Mouse (Mus musculus): Measurements from ENCODE around the gene Krt75.

Krt75 gene

DNA sequence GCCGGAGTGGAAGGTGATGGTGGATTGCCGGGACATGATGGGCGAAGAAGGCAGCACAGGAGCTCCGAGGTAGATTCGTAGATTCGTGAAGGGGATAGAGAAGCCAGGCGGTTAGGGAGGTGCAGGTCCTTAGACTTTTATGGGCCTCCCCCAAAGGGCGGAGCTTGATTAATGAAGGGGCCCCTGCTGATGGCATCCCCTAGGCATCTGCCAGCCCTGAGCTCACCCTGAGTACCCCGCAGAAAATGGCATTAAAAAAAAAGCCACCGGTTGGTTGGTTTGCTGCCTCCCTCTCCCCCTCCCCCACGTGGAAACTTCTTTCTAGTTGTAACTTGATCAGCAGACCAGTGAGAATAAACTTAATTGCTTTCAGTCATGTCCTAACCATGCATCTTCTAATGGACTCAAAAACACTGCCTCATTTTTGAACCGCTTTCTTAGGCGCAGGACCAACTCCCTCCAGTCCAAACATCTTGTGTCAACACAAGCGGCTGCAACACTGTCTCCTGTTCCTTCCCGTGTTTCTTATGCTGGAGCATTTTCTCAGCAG, at the start of gene Krt75:
Krt75 (minus strand) TSS at position 109 of the 550 bp plus-strand sequence.
- DNase-seq (ENCODE audit: low spot score in 2 of 2) = no peak

DNA sequence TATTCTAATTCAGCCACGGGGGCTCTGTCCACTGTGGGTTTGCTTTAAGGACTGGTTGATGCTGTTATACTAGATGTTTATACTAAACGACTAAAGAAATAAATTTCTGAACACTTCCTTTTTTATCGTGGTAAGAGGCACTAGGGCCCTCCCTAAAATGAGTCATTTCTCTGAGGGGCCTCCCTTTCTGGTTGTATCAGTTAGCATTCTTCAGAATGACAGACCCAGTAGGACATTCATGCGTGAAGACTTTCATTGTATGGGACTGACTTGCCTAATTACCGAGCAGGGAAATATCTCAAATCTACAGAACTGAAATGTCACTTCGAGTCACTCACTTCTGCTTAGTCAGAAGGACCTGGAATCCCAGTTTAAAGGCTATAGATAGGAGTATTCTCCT, 25.4 kb upstream of the Krt75 start:
- DNase-seq (ENCODE audit: low spot score in 2 of 2) = no peak

DNA sequence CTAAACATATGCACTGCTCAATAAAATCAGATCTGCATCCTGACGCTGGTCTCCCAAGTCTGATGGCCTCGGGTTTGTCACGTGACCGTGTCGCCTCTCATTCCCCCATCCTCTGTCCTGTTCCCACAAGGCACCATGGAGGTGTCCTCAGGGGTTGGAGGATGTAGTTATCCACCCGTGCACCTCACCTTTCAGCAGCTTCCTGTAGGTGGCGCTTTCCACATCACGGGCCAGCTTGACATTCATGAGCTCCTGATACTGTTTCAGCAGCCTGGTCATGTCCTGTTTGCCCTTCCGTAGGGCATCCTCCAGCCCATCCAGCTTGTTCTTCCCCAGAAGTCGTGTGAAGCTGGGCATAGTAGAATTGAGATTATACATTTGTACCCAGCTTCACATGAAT, 14.5 kb upstream of the Krt75 start:
- no peak for DNase-seq (ENCODE audit: low spot score in 2 of 2)

DNA sequence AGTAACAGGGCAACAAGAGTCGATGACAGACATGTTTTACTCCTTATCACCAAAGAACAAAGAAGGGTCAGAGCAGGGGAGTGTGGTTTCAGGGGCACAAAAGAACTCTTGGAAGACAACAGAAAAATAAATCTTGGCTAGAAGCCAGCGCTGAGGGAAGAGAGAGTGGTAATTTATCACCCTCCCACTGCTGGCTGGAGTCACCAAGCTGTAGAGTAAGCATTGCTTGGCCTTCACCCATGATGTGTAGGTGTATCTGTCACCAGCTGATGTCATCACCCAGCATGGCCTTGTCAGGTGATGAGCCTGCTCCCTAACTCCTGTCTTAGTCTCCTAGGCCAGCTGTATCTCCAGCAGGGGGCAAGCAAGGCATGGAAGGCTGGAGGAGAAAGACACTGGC, 10.8 kb upstream of the Krt75 start:
- DNase-seq (ENCODE audit: low spot score in 2 of 2) = no peak

DNA sequence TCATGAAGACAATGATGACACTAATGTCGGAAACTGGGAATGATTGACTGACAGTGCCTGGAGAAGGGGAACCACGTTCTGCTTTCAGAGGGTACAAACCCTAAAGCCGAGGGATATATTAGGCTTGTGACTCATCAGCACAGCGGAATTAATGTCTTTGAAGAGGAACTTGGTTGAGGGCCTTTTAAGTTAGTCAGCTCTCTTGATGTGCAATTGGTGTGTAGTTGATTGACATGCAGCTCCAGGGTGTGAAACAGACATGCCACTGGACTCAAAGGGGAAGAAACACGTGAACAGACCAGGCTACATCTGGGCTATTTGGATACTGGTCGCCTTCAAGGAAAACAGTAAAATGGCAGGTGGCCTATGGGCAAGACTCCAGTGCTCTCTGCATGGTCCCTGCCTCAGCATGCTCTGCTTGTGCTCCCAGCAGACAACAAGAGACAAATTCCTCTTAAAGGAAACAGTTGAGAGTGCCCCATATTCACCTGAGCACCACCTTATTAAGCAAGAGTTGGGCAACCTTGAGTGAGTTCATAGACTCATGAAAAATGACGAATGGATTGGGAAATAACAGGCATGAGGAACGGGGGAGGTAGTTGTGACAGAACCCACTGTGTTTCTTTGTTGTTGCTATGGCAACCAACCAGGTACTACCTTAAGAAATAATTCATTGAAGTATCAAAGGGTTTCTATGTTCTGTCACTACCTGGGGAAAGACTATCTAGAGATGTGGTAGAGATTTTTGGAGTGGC, 9.7 kb upstream of the Krt75 start:
- DNase-seq (ENCODE audit: low spot score in 2 of 2) = no peak

DNA sequence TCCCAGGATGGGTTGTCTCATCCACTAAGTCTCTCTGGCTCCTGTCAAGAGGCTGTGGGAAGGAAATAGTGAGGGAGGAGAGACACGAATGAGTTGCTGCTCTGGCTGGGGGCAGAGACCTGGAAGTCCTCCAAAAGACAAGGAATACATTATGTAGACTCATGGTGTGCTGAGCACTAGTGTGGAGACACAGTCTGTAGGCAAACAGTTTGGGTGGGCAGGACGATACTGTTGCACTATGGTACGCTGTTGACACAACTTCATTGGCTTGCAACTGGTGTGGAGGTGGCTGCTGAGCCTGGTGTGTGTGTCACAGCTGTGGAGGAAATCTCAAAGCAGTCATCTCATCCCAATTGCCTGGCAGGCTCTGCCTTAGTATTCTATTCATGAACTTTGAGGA, 8.0 kb upstream of the Krt75 start:
- peak in 1 of 2 experiments; percentile 17 for DNase-seq (ENCODE audit: low spot score in 2 of 2)

DNA sequence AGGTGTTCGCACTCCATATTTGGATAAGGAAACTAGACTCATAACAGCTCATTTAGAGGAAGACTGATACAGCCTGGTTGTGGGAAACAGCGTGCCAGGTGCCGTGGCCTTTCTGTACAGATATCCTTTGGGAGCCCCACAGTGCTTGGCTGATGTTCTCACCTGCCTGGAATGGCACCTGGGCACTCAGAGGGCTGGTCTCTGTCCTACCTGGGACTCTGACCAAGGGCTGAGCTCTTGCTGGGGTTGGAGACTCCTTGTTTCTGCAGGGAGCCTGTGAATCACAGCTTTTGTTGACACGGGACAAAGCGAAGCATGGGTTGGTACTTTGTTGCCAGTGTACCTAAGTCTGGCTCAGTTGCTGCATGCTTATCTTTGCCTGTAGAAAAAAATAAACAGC, 1.8 kb upstream of the Krt75 start:
- DNase-seq (ENCODE audit: low spot score in 2 of 2) = no peak

DNA sequence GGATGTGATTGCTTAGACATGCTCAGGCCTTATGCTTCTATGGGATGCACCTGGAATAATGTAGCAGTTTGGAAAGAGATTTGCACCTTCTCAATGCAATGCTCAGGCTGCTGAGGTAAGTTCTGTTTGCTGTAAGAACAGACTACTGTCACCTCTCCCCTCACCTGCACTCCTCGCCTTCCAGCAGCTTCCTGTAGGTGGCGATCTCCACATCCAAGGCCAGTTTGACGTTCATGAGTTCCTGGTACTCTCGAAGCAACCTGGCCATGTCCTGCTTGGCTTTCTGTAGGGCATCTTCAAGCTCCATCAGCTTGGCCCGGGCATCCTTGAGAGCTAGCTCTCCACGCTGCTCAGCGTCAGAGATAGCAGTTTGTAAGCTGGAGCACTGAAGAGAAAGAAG, 5.9 kb downstream of the Krt75 start:
- no peak for DNase-seq (ENCODE audit: low spot score in 2 of 2)

DNA sequence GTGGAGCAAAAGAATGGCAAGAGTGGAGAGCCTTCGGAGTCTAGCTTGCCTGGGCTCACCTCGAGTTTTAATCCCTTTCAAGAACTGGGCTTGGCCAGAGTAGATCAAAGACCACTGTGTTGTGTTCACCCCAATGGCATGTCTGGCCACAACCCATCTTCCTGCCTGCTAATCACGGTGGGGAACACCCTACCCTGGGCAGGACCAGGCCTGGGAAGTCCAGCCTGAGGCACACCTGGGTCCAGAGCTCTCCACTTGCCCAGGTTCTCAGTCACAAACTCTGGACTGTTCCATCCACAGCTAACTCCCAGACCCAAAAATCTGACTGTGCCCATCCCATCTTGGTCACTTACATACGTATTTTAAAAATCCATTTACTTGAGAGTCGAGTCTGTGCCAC, 10.9 kb downstream of the Krt75 start, which contains the start of gene Krt90:
Krt90 (minus strand) TSS at position 101 of the 400 bp plus-strand sequence.
- no peak for DNase-seq (ENCODE audit: low spot score in 2 of 2)

DNA sequence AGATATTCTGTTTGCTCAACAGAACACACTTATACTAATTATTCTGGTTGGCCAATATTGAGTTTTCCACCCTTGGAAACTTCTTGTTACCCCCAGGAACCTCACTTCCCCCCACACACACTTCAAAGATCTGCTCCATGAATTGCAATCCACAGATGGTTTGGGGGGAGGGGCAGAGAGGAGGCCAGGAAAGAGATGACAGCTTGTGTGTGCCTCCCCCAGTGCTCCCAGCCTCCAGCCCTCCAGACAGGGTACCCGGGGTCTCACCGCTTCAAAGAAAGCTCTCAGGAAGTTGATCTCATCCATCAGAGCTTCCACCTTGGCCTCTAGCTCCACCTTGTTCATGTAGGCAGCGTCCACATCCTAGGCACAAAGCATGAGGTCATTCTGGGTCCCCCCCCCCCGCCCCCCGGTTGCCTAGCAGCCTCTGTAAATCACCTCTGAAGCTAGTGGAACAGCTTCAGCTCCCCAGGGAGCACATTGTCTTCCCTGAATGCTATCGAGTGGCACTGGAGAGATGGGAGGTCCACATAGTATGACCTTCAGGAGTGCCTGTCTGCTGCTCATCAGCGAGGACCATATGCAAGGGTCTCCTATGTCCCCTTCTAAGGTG, 15.6 kb downstream of the Krt75 start:
- no peak for DNase-seq (ENCODE audit: low spot score in 2 of 2)

DNA sequence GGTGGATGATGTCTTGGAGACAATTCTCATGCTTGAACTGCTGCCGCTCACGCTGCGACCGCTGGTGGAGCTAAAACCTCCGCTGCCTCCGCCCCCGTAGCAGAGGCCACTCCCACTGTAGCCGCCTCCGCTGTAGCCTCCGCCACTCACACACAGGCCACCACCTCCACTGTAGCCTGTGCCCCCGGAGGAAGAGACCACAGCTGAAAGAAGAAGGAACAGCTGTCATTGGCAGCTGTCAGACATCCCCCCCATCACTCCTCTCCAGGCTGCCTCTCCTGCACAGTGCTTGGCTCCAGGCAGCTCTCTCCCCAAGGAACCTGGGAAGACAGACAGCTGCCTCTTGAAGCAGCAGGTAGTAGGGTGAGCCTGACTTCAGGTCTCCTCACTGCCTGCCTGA, 20.5 kb downstream of the Krt75 start:
- DNase-seq (ENCODE audit: low spot score in 2 of 2) = peak in 1 of 2 experiments; percentile 9

DNA sequence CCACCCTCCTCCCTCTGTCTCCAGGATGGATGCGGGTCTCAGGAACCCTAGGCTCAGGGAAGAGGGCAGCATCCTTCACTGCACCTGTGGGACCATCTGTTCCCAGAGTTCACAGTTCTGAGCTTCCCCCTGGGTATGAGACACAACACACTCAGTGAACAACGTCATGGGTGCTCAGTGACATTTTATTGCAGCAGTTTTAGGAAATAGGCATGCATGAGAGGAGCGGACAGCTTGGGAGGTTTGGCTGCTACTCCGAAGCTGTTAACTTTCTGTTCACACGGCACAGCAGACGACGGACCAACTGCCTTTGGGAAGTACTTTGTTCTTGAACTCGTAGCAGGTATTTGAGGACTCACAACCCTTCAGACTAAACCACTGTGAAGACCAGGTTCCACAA, 21.5 kb downstream of the Krt75 start:
- no peak for DNase-seq (ENCODE audit: low spot score in 2 of 2)

DNA sequence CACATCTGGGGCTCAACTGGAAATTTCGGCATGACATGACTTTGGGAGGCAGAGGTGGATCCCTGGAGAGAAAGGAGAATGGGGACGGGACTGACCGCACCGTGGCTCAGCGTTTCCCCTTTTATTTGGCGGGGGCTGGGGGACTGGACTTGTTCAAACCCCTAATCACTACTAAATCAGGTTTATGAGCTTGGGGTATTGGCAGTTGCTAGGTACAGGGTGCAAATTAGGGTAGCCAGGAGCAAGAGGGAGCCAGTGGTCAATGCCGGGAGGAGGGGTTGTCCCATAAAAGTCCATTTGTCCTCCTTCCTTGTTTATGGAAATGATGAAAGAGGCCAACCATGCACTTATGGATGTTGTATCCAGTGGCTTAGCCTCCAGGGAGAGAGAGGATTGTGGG, 23.1 kb downstream of the Krt75 start, which contains the start of gene Krt82:
Krt82 (minus strand) TSS at position 101 of the 400 bp plus-strand sequence.
- DNase-seq (ENCODE audit: low spot score in 2 of 2) = no peak

DNA sequence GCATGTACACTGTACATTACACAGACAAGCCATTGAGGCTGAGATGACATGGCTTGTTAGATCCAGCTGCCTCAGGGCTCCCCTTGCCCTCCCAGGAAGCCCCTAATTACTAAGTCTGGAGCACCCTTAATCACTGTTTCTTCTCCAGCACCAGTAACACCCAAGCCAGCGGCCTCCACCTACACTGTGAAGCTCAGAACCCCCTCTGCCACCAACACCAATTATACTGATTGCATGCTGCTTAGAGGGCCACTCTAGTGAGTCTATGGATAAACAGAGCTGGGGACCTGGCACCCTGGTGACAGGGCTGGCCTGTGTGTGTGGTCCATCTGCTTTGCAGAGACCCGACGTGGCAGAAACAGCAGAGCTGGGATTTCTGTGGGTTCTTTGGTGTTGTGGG, 29.2 kb downstream of the Krt75 start:
- DNase-seq (ENCODE audit: low spot score in 2 of 2) = no peak

DNA sequence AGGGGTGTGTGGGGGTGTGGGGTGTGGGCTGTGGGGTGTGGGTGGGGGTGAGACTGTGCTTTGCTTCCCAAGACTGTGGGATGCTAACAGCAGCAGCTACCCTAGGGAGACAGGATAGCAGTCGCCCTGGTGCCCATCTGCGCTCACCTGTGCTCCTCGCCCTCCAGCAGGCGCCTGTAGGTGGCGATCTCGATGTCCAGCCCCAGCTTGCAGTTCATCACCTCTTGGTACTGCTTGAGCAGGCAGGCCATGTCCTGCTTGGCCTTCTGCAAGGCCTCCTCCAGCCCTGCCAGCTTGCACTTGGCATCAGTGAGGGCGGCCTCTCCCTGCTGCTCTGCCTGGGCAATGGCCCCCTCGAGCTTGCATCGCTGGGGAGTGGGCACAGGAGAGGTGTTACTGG, 31.2 kb downstream of the Krt75 start:
- no peak for DNase-seq (ENCODE audit: low spot score in 2 of 2)

DNA sequence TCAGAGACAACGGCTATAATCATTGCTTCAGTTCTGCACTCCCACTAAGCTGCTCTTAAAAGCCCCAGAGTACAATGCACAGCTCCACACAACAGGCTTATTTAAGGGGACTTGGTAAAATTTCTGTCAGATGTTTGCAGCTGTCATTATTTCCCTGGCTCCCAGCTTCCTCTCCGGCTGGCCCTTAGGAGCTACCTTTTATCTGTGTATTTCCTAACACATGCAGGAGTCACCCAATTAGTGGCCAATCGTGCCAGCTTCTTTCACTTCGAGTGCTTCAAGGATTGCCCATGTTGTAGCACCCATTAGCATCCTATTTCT, 35.2 kb downstream of the Krt75 start:
- no peak for DNase-seq (ENCODE audit: low spot score in 2 of 2)

DNA sequence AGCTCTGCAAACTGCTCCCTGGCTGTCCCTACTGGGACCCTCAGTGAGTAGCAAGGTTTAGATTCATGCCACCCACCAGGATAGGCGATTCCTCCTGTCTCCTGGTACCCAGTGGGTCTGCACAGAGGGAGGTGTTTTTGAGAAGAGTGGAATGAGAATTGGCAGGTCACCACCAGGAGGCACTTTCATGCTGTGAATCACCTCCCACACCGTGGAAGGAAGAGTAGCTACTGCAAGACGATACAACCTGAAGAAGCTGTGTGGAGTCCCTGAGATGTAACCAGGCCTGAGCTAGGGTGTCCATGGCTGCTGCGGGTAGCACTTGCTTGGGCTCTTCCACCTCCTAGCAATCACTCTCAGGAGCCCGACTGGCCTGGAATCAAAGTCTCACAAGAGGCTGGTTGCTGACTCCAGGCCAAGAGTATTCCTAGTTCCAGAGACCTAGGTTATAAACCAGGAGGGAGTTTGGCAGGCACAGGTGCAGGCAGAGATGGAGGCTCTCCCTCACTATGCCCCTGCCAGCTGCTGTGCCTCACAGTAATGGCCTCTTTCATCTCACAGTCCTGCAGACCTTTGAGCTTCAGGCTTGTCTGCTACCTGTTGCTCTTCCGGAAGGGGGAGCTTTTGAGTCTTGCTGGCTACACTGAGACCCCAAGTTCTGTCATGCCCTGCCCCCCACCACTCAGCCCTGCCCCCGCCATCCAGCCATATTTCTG, 35.7 kb downstream of the Krt75 start:
- DNase-seq (ENCODE audit: low spot score in 2 of 2) = no peak

DNA sequence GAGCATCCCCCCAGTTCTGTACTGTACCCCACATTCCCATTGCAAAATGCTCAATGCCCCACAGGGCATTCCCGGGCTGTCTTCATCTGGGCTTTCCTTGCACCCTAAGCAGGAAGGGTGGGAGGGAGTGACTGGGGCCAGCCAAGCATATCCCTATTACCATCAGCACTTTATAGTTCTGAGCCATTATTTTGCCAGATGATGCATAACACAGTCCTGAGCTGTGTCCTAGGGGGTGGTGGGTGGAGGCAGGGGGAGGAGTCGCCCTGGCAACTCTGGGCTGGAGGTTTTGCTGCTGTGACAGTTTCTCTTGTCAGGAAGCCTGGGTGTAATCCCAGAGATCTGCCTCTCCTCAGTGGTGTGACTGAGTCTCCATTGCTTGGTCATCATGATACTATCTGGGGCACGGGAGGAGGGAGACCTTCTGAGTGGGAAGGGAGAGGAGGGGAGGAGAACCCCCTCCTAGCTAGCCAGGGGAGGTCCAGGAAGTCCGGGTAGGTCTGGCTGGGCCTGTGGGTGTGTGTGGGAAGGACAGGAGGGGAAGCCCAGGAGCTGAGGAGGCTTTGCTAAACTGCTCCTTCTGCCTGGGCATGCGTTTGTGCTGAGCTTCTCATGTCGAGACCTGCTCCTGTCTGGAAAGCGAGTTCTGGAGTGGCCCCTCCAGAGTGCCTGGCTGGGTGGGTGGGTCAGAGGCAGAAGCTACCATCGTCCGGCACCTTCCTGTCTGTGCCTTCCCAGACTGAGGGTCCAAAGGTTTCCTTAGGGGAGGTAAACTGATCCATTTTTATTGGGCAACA, 37.5 kb downstream of the Krt75 start:
- DNase-seq (ENCODE audit: low spot score in 2 of 2) = no peak

DNA sequence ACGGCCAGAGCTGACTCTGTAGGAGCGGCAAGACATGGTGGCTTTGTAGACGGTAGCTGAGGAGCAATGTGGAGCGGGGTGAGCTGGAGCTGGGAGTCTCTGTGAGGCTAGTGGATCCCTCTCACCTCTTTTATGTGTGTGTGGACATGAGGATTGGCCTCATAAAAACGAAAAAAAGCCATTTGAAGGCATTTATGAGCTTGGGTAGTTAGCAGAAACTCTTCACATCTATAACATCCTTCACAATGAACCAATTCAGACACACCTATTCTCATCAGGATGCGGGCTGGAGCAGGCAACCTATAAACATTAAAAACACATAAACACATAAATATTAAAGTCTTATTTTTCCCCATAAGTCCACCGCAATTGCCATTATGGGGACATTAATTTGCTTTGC, 41.0 kb downstream of the Krt75 start, which contains the start of gene Krt84:
Krt84 (minus strand) TSS at position 101 of the 400 bp plus-strand sequence.
- DNase-seq (ENCODE audit: low spot score in 2 of 2) = no peak

DNA sequence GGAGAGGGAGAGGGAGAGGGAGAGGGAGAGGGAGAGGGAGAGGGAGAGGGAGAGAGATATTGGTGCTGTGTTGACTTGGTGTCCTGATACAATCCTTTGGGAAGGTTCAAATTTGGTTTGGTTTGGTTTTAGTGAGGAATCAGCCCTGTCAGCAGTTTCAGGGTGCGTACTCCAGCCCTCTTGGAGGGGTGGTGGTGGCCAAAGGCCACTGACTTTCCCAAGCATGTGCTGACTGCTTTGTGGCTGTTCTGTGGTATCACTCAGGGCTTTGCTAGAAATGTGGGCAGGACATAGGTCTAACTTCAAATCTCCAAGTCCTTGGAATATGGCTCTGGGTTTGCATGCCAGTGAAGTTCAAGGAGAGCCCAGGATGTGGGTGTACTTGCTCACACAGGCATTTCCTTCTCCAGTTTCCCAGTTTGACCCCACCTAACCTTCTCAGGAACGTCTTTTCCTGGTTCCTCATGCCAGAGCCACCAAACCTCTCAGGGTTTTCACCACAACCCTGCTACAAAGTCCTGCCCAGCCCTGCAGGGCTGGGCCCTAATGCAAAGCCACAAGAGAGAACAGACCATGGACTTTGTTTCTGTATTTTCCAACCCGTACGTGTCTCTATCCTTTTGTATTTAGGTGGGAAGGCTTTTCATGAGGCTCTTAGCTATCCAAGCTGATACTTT, 51.0 kb downstream of the Krt75 start:
- DNase-seq (ENCODE audit: low spot score in 2 of 2) = no peak

DNA sequence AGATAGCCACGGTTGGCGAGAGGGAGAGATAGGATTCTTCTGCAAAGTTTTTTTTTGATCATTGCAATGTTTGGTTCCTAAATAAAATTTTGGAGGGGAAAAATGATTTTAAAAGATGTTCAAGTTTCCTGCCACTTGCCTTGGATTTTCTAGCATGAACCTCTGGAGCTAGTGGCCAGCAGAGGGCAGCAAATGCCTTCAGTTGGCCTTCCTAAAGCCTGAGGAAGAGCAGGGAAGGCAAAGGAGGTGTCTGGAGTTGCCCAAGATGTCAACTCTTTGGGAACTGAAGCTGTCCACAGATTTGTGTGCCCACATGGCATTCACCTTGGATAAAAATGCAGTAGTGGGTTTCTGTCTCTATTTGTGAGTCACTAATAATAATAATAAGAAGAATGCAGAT, 53.9 kb downstream of the Krt75 start:
- DNase-seq (ENCODE audit: low spot score in 2 of 2) = peak; percentile 38 to 85

Data from left cerebral cortex, adult 9 months (tissue).